Mouse (Mus musculus) limb, embryonic 13.5 days (tissue): Measurements from ENCODE around the gene Clec16a. TPM values are rescaled to one million over a fixed set of nuclear protein-coding genes. Genes with fewer than 3 reads are reported as not detected.

ENCODE experiments used
- ATAC-seq: fragments of 200-750 bp; cut with Nextera tagmentation; 2 replicates; pipeline ENCODE4 v1.8.0; 2017; ENCODE audit warnings: low read depth, moderate number of reproducible peaks, moderate TSS enrichment; ENCODE audit not compliant: low FRiP score
- H3K27ac ChIP-seq: fragments of 300-500 bp; sonication (generic); 2 replicates; pipeline ENCODE4 v1.5.1; 2015; ENCODE audit warnings: inconsistent platforms, mild to moderate bottlenecking, moderate library complexity
- H3K27me3 ChIP-seq: fragments of 300-500 bp; sonication (generic); 2 replicates; pipeline ENCODE4 v1.6.1; 2015; ENCODE audit warnings: mild to moderate bottlenecking, inconsistent platforms
- H3K36me3 ChIP-seq: fragments of 300-500 bp; sonication (generic); 2 replicates; pipeline ENCODE4 v1.6.1; 2015; ENCODE audit warnings: inconsistent platforms, mild to moderate bottlenecking, moderate library complexity
- H3K4me1 ChIP-seq: fragments of 300-500 bp; sonication (generic); 2 replicates; pipeline ENCODE4 v1.6.1; 2015; ENCODE audit warnings: inconsistent platforms
- H3K4me2 ChIP-seq: fragments of 300-500 bp; sonication (generic); replicated peaks from 2 replicates; pipeline ENCODE4 v1.6.1; 2015; ENCODE audit warnings: inconsistent platforms, mild to moderate bottlenecking, moderate library complexity
- H3K4me3 ChIP-seq: fragments of 300-500 bp; sonication (generic); 2 replicates; pipeline ENCODE4 v1.5.1; 2015; ENCODE audit warnings: moderate library complexity, mild to moderate bottlenecking, inconsistent platforms
- H3K9ac ChIP-seq: fragments of 300-500 bp; sonication (generic); 2 replicates; pipeline ENCODE4 v1.6.1; 2015; ENCODE audit warnings: mild to moderate bottlenecking, inconsistent platforms
- H3K9me3 ChIP-seq: fragments of 300-500 bp; sonication (generic); 2 replicates; pipeline ENCODE4 v1.6.1; 2016; ENCODE audit warnings: inconsistent platforms
- WGBS: fragments of 180-500 bp; shearing (Covaris S2); methylation state at CpG from one replicate; pipeline ENCODE4 v1.1.7; 2015; 5-methylcytosine and 5-hydroxymethylcytosine counted together
- polyA plus RNA-seq: library from polyadenylated mRNA; unstranded; fragments of >200 nt; fragmentation: Nextera tagmentation; extraction: Ambion mirVana; gene quantifications from 2 replicates; pipeline ENCODE4 v1.2.1, GENCODE M21; 2015

Gene Clec16a
- polyA plus RNA-seq, 1 experiment from 2014 or later: 42.1 TPM

DNA sequence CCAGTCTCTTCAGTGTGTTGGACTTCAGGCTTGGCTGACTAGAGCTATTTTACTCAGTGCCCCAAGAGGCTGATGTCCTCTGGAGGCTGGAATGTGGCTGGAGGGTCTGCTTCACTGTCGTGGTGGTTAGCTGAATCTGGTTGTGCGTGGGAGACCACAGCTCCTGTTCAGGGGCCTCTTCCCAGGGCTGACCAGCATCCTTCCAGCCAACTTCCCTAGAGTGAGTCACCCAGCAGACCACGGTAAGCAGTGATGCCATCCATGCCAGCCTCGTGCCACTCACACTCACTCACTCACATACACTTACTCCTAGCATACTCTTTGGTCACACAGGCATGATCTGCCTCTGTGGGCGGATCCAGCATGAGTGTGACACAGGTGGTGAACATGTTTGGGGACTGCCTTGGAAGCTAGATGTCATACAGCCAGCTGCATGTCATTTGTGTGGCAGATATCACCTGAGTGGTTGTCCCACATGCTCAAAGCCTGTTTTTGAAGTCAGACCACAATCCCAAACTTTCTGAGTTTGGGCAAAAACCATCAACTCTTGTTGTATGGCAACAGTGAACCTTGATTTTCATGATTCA is 24.8 kb downstream of the Clec16a start:
- Histone ChIP-seq H3K36me3 (peaks cover 47% of the 10 kb centered on the region), H3K4me2 (no peak overlapping the region), H3K4me1 (peaks cover 9% of the 10 kb centered on the region), H3K27me3 (no peaks in the 10 kb centered on the region), H3K9ac (0 out of 2 replicates have a peak overlapping the region, but pooled peaks have one; percentile 1), H3K4me3 (no peak overlapping the region), H3K27ac (no peak overlapping the region), H3K9me3 (no peaks in the 10 kb centered on the region)
- 84% methylated on average over 5 of the region's 5 CpGs for WGBS
- no peak for ATAC-seq

- H3K4me1 ChIP-seq: peaks cover 12% of the 10 kb centered on the region
- no peaks in the 10 kb centered on the region for H3K9me3 ChIP-seq
- no peaks in the 10 kb centered on the region for H3K27me3 ChIP-seq
- no peak for ATAC-seq
- H3K4me2 ChIP-seq: no peak overlapping the region
- no peak overlapping the region for H3K4me3 ChIP-seq
- H3K36me3 ChIP-seq: peaks cover 47% of the 10 kb centered on the region
- H3K27ac ChIP-seq: no peak overlapping the region
- WGBS: 77% methylated on average over 1 of the region's 1 CpGs
- no peak overlapping the region for H3K9ac ChIP-seq
Observed at GRCm38 (mm10) chr16:10570708-10571107, 25.6 kb downstream of the Clec16a start.

DNA sequence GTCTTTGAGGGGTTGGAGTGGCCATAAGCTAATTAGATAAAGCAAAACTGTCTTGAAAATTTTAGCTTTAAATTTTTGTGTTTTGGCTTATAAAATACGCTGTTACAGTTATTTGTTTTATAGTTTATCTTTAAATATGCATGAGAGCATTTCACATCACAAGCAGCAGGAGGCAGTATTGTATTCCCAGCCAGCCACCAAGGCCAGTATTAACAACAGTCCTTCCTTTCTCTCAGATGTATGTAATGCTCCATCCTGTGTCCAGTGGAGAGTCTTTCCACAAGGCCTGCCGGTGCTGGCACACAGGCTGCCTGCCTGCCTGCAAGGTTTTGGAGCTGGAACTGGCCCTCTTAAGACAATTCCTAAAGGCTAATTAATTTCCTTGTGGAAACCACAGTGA is 26.7 kb downstream of the Clec16a start:
- H3K36me3 ChIP-seq: peaks cover 56% of the 10 kb centered on the region
- 38% methylated on average over 2 of the region's 2 CpGs for WGBS
- no peak for ATAC-seq
- no peaks in the 10 kb centered on the region for H3K9me3 ChIP-seq
- H3K27ac ChIP-seq: no peak overlapping the region
- H3K4me1 ChIP-seq: peaks cover 12% of the 10 kb centered on the region
- no peak overlapping the region for H3K4me2 ChIP-seq
- peaks cover under 1% of the 10 kb centered on the region; the same call in 1 of the 2 replicates for H3K27me3 ChIP-seq
- H3K4me3 ChIP-seq: no peak overlapping the region
- H3K9ac ChIP-seq: no peak overlapping the region

GRCm38 (mm10) chr16:10574936-10575335 is 29.8 kb downstream of the Clec16a start:
- Histone ChIP-seq H3K9ac (no peak overlapping the region), H3K27ac (no peak overlapping the region), H3K36me3 (peaks cover 72% of the 10 kb centered on the region), H3K27me3 (peaks cover 3% of the 10 kb centered on the region; the same call in 1 of the 2 replicates), H3K4me3 (no peak overlapping the region), H3K4me2 (no peak overlapping the region), H3K4me1 (peaks cover 12% of the 10 kb centered on the region), H3K9me3 (no peaks in the 10 kb centered on the region)
- ATAC-seq: no peak
- WGBS: 45% methylated on average over 2 of the region's 2 CpGs

DNA sequence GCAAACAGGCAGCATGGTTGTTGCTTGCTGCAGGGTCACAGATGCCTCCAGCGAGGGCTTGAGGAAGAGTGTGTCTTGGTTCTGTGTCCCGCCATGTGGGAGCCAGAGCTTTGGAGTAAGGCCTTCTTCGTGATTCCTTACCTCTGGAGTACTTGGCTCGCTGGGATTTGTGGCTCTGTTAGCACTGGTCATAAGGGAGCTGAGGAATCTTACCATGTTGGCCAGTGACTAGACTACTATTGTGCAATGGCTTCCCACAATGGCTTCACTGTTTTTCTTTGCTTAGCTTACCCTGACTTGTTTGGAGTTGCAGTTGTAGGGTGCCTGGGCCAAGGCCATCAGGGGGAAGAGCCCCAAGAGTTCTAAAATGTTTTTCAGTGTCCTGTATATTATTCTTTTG is 30.8 kb downstream of the Clec16a start:
- WGBS: 85% methylated on average over 4 of the region's 4 CpGs
- H3K9me3 ChIP-seq: no peaks in the 10 kb centered on the region
- no peak overlapping the region for H3K27ac ChIP-seq
- no peak for ATAC-seq
- H3K27me3 ChIP-seq: peaks cover 3% of the 10 kb centered on the region; the same call in 1 of the 2 replicates
- no peak overlapping the region for H3K4me3 ChIP-seq
- H3K36me3 ChIP-seq: peaks cover 79% of the 10 kb centered on the region
- H3K4me1 ChIP-seq: peaks cover 12% of the 10 kb centered on the region
- H3K9ac ChIP-seq: no peak overlapping the region
- H3K4me2 ChIP-seq: no peak overlapping the region

- H3K4me3 ChIP-seq: no peak overlapping the region
- no peak for ATAC-seq
- H3K27ac ChIP-seq: no peak overlapping the region
- no peak overlapping the region for H3K9ac ChIP-seq
- no peak overlapping the region for H3K4me2 ChIP-seq
- peaks cover 82% of the 10 kb centered on the region for H3K36me3 ChIP-seq
- peaks cover 3% of the 10 kb centered on the region; the same call in 1 of the 2 replicates for H3K27me3 ChIP-seq
- H3K4me1 ChIP-seq: peaks cover 12% of the 10 kb centered on the region
- H3K9me3 ChIP-seq: no peaks in the 10 kb centered on the region
- WGBS: 58% methylated on average over 5 of the region's 5 CpGs
Observed at GRCm38 (mm10) chr16:10577548-10577947, 32.4 kb downstream of the Clec16a start.

DNA sequence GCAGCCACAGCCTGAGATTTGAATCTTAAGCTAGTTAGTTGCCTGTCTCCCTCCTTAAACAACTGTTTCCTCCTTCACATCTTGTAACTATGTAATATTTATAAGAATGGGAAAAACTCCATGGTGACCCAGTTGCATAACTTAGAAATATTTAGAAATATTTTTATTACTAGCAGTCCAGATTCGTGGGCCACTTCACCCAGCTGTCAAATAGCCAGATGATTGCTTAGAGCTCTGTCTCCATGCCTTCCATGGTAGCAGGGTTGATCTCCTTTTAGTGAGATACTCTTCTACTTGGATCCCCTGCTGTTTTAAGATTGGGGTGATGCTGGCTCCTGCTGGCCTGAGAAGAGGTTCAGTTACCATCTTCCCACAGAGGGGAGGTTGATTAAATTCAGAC is 33.2 kb downstream of the Clec16a start:
- Histone ChIP-seq H3K4me1 (peaks cover 12% of the 10 kb centered on the region), H3K27me3 (peaks cover 3% of the 10 kb centered on the region; the same call in 1 of the 2 replicates), H3K27ac (no peak overlapping the region), H3K4me3 (no peak overlapping the region), H3K4me2 (no peak overlapping the region), H3K9me3 (no peaks in the 10 kb centered on the region), H3K9ac (no peak overlapping the region), H3K36me3 (peaks cover 83% of the 10 kb centered on the region)
- no peak for ATAC-seq
- WGBS: 83% methylated on average over 1 of the region's 1 CpGs

GRCm38 (mm10) chr16:10581234-10581898 is 36.2 kb downstream of the Clec16a start:
- Histone ChIP-seq H3K4me3 (no peak overlapping the region), H3K27me3 (peaks cover 3% of the 10 kb centered on the region; the same call in 1 of the 2 replicates), H3K27ac (no peak overlapping the region), H3K36me3 (peaks cover 74% of the 10 kb centered on the region), H3K9ac (no peak overlapping the region), H3K4me1 (no peaks in the 10 kb centered on the region), H3K4me2 (no peak overlapping the region), H3K9me3 (no peaks in the 10 kb centered on the region)
- 81% methylated on average over 2 of the region's 2 CpGs for WGBS
- no peak for ATAC-seq

- Histone ChIP-seq H3K4me3 (no peak overlapping the region), H3K4me1 (no peaks in the 10 kb centered on the region), H3K36me3 (peaks cover 56% of the 10 kb centered on the region), H3K9ac (no peak overlapping the region), H3K9me3 (no peaks in the 10 kb centered on the region), H3K27me3 (no peaks in the 10 kb centered on the region), H3K4me2 (no peak overlapping the region), H3K27ac (no peak overlapping the region)
- no peak for ATAC-seq
- WGBS: 73% methylated on average over 1 of the region's 1 CpGs
Observed at GRCm38 (mm10) chr16:10585165-10585564, 40.0 kb downstream of the Clec16a start.

GRCm38 (mm10) chr16:10586546-10586945 is 41.4 kb downstream of the Clec16a start:
- Histone ChIP-seq H3K4me2 (no peak overlapping the region), H3K27me3 (no peaks in the 10 kb centered on the region), H3K36me3 (peaks cover 50% of the 10 kb centered on the region), H3K27ac (no peak overlapping the region), H3K4me1 (no peaks in the 10 kb centered on the region), H3K9me3 (no peaks in the 10 kb centered on the region), H3K4me3 (no peak overlapping the region), H3K9ac (no peak overlapping the region)
- WGBS: 87% methylated on average over 3 of the region's 3 CpGs
- no peak for ATAC-seq

- H3K9me3 ChIP-seq: no peaks in the 10 kb centered on the region
- WGBS: 81% methylated on average over 5 of the region's 5 CpGs
Observed at GRCm38 (mm10) chr16:10599888-10600740, 55.0 kb downstream of the Clec16a start.

GRCm38 (mm10) chr16:10607802-10608201 is 62.7 kb downstream of the Clec16a start:
- Histone ChIP-seq H3K36me3 (peaks cover 30% of the 10 kb centered on the region), H3K27me3 (no peaks in the 10 kb centered on the region), H3K4me1 (0 out of 2 replicates have a peak, but pooled peaks cover 3% of the 10 kb centered on the region), H3K4me2 (no peak overlapping the region), H3K9ac (no peak overlapping the region), H3K9me3 (no peaks in the 10 kb centered on the region), H3K27ac (no peak overlapping the region), H3K4me3 (no peak overlapping the region)
- 85% methylated on average over 3 of the region's 3 CpGs for WGBS
- ATAC-seq: no peak

More at GRCm38 (mm10) chr16:10599888-10600740, 55.0 kb downstream of the Clec16a start:
- no peak overlapping the region for H3K4me3 ChIP-seq
- H3K4me1 ChIP-seq: 0 out of 2 replicates have a peak, but pooled peaks cover 3% of the 10 kb centered on the region
- H3K27me3 ChIP-seq: no peaks in the 10 kb centered on the region
- no peak overlapping the region for H3K4me2 ChIP-seq
- H3K36me3 ChIP-seq: peaks cover 42% of the 10 kb centered on the region
- no peak overlapping the region for H3K9ac ChIP-seq
- no peak for ATAC-seq
- no peak overlapping the region for H3K27ac ChIP-seq
